Comparison of ENCODE assay signal across 18 mouse cellular contexts in the genomic region with DNA sequence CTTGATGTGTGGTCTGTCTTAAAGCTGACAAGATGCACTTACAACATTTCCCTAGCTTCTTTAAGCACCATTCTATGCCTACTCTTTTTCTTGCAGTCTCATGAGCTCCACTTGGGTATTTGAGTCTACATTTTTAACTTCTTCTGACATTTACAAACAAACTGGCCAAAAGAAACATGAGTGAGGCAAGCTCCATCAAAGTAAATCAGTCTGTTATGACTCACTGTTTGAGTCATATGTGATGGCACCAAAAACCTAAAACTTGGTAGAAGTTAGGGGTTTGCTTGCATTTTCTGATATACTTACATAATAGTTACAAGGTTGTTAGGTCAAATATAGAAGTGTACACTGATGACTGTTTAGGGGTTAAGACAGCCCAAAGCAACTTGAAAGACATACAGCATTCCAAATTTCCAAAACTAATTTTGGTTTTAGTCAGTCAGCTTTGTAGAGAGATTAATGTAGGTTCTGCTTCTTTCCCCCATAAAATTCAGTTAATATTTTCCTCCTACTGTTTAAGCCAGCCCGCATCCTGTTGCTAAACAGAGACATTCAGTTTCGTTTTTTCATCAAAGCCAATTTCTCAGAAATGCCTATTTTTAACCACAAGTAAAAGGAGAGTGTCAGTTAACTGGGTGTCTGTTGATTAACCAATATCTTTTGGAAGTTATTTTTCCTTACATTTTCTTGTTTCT.
A peak's percentile ranks its signal among the peaks of the same experiment; 100 is the strongest.
DNase-seq lines count a peak whose midpoint lies in the region; ATAC-seq and TF ChIP-seq lines count a peak whose summit lies in the region.
"Had no signal": no experiment of that assay in that cellular context is flagged by ENCODE, and none has a peak within 500 bp of the region (broad histone marks: within the 10 kb centered on the region; RNA-seq: fewer than 3 reads in every experiment).

No protein-coding gene starts in this region.

- ATAC-seq in hindbrain, postnatal 0 days = no peak

- no peaks in the 10 kb centered on the region for H3K36me3 ChIP-seq in heart, adult 2 months (ENCODE audit: control insufficient read depth, insufficient read depth, low read length)
- no peaks in the 10 kb centered on the region for H3K36me3 ChIP-seq in hindbrain, postnatal 0 days (ENCODE audit: insufficient read depth, low read length)
- H3K36me3 ChIP-seq: heart, embryonic 13.5 days; hindbrain, embryonic 13.5 days; midbrain, embryonic 12.5 days; neural tube, embryonic 12.5 days had no signal

- H3K79me2 ChIP-seq in heart, adult 2 months (replicated peaks; ENCODE audit: control insufficient read depth, insufficient read depth, low read length) = no peaks in the 10 kb centered on the region

- no peak for TF ChIP-seq CTCF in heart, adult 2 months (IDR thresholded peaks at IDR 0.05)
- TF ChIP-seq CTCF in hindbrain, postnatal 0 days (IDR thresholded peaks at IDR 0.05; ENCODE audit: low read depth) = no peak

- no peak overlapping the region for H3K4me2 ChIP-seq in hindbrain, postnatal 0 days (ENCODE audit: low read depth, low read length)
- H3K4me2 ChIP-seq: heart, embryonic 13.5 days; hindbrain, embryonic 13.5 days; midbrain, embryonic 12.5 days; neural tube, embryonic 12.5 days had no signal

- no peak for TF ChIP-seq POLR2A in heart, adult 2 months (IDR thresholded peaks at IDR 0.05; ENCODE audit: insufficient read depth, low read depth, low read length)

- H3K4me3 ChIP-seq in heart, adult 2 months = no peak overlapping the region
- no peak overlapping the region for H3K4me3 ChIP-seq in hindbrain, postnatal 0 days (ENCODE audit: low read length)
- H3K4me3 ChIP-seq: heart, embryonic 13.5 days; hindbrain, embryonic 13.5 days; layer of hippocampus, adult 2 months; midbrain, embryonic 12.5 days; neural tube, embryonic 12.5 days had no signal

- H3K4me1 ChIP-seq in heart, adult 2 months (ENCODE audit: control insufficient read depth, insufficient read depth, low read length) = no peaks in the 10 kb centered on the region
- no peaks in the 10 kb centered on the region for H3K4me1 ChIP-seq in hindbrain, postnatal 0 days (ENCODE audit: insufficient read depth, low read length)
- H3K4me1 ChIP-seq: heart, embryonic 13.5 days; hindbrain, embryonic 13.5 days; midbrain, embryonic 12.5 days; neural tube, embryonic 12.5 days had no signal

- DNase-seq in heart, adult 2 months = no peak
- DNase-seq in heart, postnatal 4 days = no peak
- peak; percentile 61 for DNase-seq in thymus, postnatal 0 days (ENCODE audit: low spot score)
- DNase-seq in thymus, adult 18-20 months = no peak
- DNase-seq in induced T-regulatory cell, adult 2 months (ENCODE audit: low read depth) = peak; percentile 84
- no peak for DNase-seq in cerebellum, adult 8-10 months
- DNase-seq in gastrocnemius, adult 8-10 months (ENCODE audit: low spot score in 2 of 2) = no peak
- DNase-seq in hindbrain, postnatal 0 days (ENCODE audit: low spot score) = no peak
- DNase-seq: adrenal gland, adult 2 months; cerebellum, adult 11 months; embryo, embryonic 11 days; right cerebral cortex, adult 18-20 months; thymus, postnatal 14 days had no signal

- H3K9ac ChIP-seq in heart, adult 2 months (ENCODE audit: low read depth, low read length) = no peak overlapping the region
- H3K9ac ChIP-seq in hindbrain, postnatal 0 days (replicated peaks; ENCODE audit: low read length) = no peak overlapping the region
- H3K9ac ChIP-seq: heart, embryonic 13.5 days; hindbrain, embryonic 13.5 days; midbrain, embryonic 12.5 days; neural tube, embryonic 12.5 days had no signal

- H3K27me3 ChIP-seq in heart, adult 2 months (ENCODE audit: control insufficient read depth, insufficient read depth, low read length) = no peaks in the 10 kb centered on the region
- no peaks in the 10 kb centered on the region for H3K27me3 ChIP-seq in hindbrain, postnatal 0 days (ENCODE audit: insufficient read depth, low read length)
- H3K27me3 ChIP-seq: heart, embryonic 13.5 days; hindbrain, embryonic 13.5 days; midbrain, embryonic 12.5 days; neural tube, embryonic 12.5 days had no signal

- no peaks in the 10 kb centered on the region for H3K9me3 ChIP-seq in hindbrain, postnatal 0 days (ENCODE audit: low read length)
- H3K9me3 ChIP-seq: heart, embryonic 13.5 days; hindbrain, embryonic 13.5 days; neural tube, embryonic 12.5 days had no signal

- WGBS in heart, adult 2 months = 39% methylated on average over 2 of the region's 2 CpGs
- WGBS in hindbrain, postnatal 0 days = 64% methylated on average over 2 of the region's 2 CpGs

- intact Hi-C loops in heart, adult 2 months (cut with DNase I) = no loop called here

- H3K27ac ChIP-seq in heart, adult 2 months = peak overlapping the region; percentile 48; the same call in 1 of the 2 replicates
- H3K27ac ChIP-seq in hindbrain, postnatal 0 days = no peak overlapping the region
- H3K27ac ChIP-seq: heart, embryonic 13.5 days; hindbrain, embryonic 13.5 days; layer of hippocampus, adult 2 months; midbrain, embryonic 12.5 days; neural tube, embryonic 12.5 days had no signal

- TF ChIP-seq EP300 in heart, adult 2 months (IDR thresholded peaks at IDR 0.05; ENCODE audit: insufficient read depth, low read depth, low read length) = no peak

Comparison
In these comparisons a context has a peak if more than half of its experiments do, and no peak if none do; other contexts are left out.
1. DNase-seq: peak in thymus, postnatal 0 days (single experiment) and induced T-regulatory cell, adult 2 months (single experiment); none in heart, adult 2 months (0 of 2), heart, postnatal 4 days (single experiment), thymus, adult 18-20 months (0 of 2), cerebellum, adult 8-10 months (single experiment), gastrocnemius, adult 8-10 months (0 of 2) and hindbrain, postnatal 0 days (single experiment).